Mouse (Mus musculus) limb, embryonic 14.5 days (tissue): Measurements from ENCODE around the gene Pcbp2. TPM values are rescaled to one million over a fixed set of nuclear protein-coding genes. Genes with fewer than 3 reads are reported as not detected.

Experiments used
- ATAC-seq: fragments of 200-750 bp; cut with Nextera tagmentation; 2 replicates; pipeline ENCODE4 v1.8.0; 2017; ENCODE audit warnings: low read depth, moderate number of reproducible peaks, moderate TSS enrichment; ENCODE audit not compliant: low FRiP score
- DNase-seq: peaks from one replicate; pipeline ENCODE4 v3.0.0-alpha.2; 2015; ENCODE audit warnings: low spot score
- H3K27ac ChIP-seq: fragments of 300-500 bp; sonication (generic); replicated peaks from 2 replicates; pipeline ENCODE4 v1.5.1; 2014; ENCODE audit warnings: low read depth, mild to moderate bottlenecking, low read length, moderate library complexity, mixed read lengths
- H3K27me3 ChIP-seq: fragments of 300-500 bp; sonication (generic); 2 replicates; pipeline ENCODE4 v1.6.1; 2014; ENCODE audit warnings: low read length, mixed read lengths; ENCODE audit not compliant: control insufficient read depth, insufficient read depth
- H3K36me3 ChIP-seq: fragments of 300-500 bp; sonication (generic); 2 replicates; pipeline ENCODE4 v1.6.1; 2014; ENCODE audit warnings: mild to moderate bottlenecking, low read length, moderate library complexity, mixed read lengths; ENCODE audit not compliant: control insufficient read depth, insufficient read depth
- H3K4me1 ChIP-seq: fragments of 300-500 bp; sonication (generic); 2 replicates; pipeline ENCODE4 v1.6.1; 2014; ENCODE audit warnings: antibody characterized with exemption, low read length, mixed read lengths; ENCODE audit not compliant: control insufficient read depth, insufficient read depth
- H3K4me2 ChIP-seq: fragments of 300-500 bp; sonication (generic); replicated peaks from 2 replicates; pipeline ENCODE4 v1.6.1; 2014; ENCODE audit warnings: low read depth, mild to moderate bottlenecking, low read length, moderate library complexity; ENCODE audit not compliant: severe bottlenecking
- H3K4me3 ChIP-seq: fragments of 300-500 bp; sonication (generic); replicated peaks from 2 replicates; pipeline ENCODE4 v1.5.1; 2014; ENCODE audit warnings: low read length
- H3K9ac ChIP-seq: fragments of 300-500 bp; sonication (generic); 2 replicates; pipeline ENCODE4 v1.6.1; 2014; ENCODE audit warnings: mild to moderate bottlenecking, low read depth, low read length, moderate library complexity; ENCODE audit not compliant: severe bottlenecking
- H3K9me3 ChIP-seq: fragments of 300-500 bp; sonication (generic); 2 replicates; pipeline ENCODE4 v1.6.1; 2016; ENCODE audit warnings: low read length; ENCODE audit not compliant: control insufficient read depth
- POLR2A ChIP-seq: fragments of 200-500 bp; IDR thresholded peaks from 2 replicates; pipeline ENCODE4 v1.8.0; 2012; ENCODE audit warnings: inconsistent platforms, mild to moderate bottlenecking, moderate library complexity, borderline replicate concordance; ENCODE audit not compliant: insufficient read depth, insufficient read length; ENCODE audit errors: extremely low read depth
- WGBS: fragments of 180-500 bp; shearing (Covaris S2); extraction: QIAGEN DNeasy Blood & Tissue Kit; methylation state at CpG from one replicate; pipeline ENCODE4 v1.1.7; 2014; 5-methylcytosine and 5-hydroxymethylcytosine counted together
- polyA plus RNA-seq, 2 experiments: library from polyadenylated mRNA; depleted of rRNA in 1 of 2; stranded (reverse) in 1 of 2; unstranded in 1 of 2; fragments of >200 nt; fragmentation: Nextera tagmentation in 1 of 2; extraction: Ambion mirVana in 1 of 2; gene quantifications; 2 replicates each; pipeline versions ENCODE4 v1.2.1 to v1.2.3; 2012 to 2014

Gene Pcbp2
- polyA plus RNA-seq, 2 experiments: 324 to 814 TPM

DNA sequence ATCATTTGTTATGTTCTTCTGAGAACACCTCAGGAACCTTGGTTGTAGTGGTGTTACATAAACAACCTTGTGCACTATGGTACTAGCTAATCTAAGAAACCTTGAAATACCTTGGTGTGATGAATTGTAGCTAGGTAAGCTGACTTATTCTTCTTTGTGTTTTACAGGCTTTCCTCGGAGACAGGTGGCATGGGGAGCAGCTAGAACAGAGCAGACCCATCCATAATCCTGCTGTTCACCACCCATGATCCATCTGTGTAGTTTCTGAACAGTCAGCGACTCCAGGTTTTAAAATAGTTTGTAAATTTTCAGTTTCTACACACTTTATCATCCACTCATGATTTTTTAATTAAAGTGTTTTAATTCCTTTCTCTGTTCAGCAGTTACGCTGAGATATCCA is 28.0 kb downstream of the Pcbp2 start:
- WGBS: 86% methylated on average over 3 of the region's 3 CpGs
- no peaks in the 10 kb centered on the region for H3K27me3 ChIP-seq
- H3K4me3 ChIP-seq: no peak overlapping the region
- H3K27ac ChIP-seq: no peak overlapping the region
- TF ChIP-seq POLR2A: no peak
- H3K4me2 ChIP-seq: no peak overlapping the region
- DNase-seq (no peak), ATAC-seq (no peak)
- no peaks in the 10 kb centered on the region for H3K4me1 ChIP-seq
- H3K9me3 ChIP-seq: no peaks in the 10 kb centered on the region
- peaks cover 98% of the 10 kb centered on the region for H3K36me3 ChIP-seq
- no peak overlapping the region for H3K9ac ChIP-seq

DNA sequence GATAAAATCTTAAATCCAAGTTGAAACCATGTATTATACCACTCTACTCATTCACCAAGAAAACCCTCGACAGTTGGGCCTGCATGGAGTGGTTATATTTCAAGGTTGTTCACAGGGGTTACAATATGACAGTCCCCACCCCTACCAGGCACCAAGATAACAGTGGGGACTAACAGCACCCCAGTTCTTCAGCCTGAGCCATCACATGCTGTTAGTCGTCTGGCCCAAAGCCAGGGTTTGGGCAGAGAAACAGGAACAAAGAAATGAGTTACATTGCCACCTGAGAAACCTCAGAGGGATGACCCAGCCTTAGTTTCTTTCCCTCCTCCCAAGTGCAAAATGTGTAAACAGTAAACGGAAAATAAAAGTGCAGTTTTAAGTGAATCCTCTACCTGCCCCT is 29.0 kb downstream of the Pcbp2 start:
- DNase-seq (no peak), ATAC-seq (no peak)
- WGBS: 75% methylated on average over 3 of the region's 3 CpGs
- Histone ChIP-seq H3K27me3 (no peaks in the 10 kb centered on the region), H3K4me3 (no peak overlapping the region), H3K27ac (no peak overlapping the region), H3K4me1 (no peaks in the 10 kb centered on the region), H3K9ac (no peak overlapping the region), H3K36me3 (peaks cover 98% of the 10 kb centered on the region), H3K9me3 (no peaks in the 10 kb centered on the region), H3K4me2 (no peak overlapping the region)
- no peak for TF ChIP-seq POLR2A

DNA sequence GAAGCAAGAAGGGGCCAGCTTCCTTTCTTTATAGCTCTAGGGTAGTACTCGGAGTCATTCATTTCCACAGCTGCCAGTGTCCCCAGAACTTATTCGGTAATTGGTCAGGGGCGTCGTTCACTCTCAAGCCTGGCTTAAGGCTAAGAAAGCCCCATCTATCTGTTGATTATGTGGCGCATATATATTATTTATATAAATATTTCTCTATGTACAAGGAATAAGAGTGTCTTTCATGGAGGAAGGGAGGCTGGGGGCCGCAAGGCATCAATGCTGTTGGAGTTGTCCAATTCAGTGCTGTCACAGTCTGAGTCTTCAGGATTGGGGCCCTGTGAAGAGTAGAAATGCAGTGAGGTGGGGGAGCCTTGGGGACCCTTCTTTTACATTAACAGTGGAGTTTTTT is 29.5 kb downstream of the Pcbp2 start:
- Histone ChIP-seq H3K4me1 (no peaks in the 10 kb centered on the region), H3K4me2 (no peak overlapping the region), H3K9me3 (no peaks in the 10 kb centered on the region), H3K9ac (no peak overlapping the region), H3K36me3 (peaks cover 98% of the 10 kb centered on the region), H3K4me3 (no peak overlapping the region), H3K27ac (no peak overlapping the region), H3K27me3 (no peaks in the 10 kb centered on the region)
- WGBS: 92% methylated on average over 6 of the region's 6 CpGs
- TF ChIP-seq POLR2A: no peak
- DNase-seq (no peak), ATAC-seq (no peak)

DNA sequence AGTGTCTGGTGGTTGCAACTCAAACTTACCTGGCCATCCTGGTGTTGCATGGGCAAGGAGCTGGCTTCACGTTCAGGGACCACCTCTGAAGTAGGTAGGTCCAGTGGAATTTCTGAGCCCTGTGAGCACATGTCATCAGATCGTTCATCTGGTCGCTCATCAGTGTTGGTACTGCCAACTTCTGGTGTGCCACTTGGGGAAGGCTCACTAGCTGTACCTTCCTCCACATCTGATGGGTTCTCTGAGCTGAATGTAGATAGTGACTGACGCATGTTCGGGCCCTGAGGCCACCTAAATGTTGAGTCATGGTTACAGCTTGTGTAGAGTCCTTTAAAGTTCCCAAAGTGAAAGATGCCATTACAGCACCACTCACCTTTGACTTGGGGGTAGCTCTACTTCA is 30.1 kb downstream of the Pcbp2 start:
- Histone ChIP-seq H3K9me3 (no peaks in the 10 kb centered on the region), H3K4me3 (no peak overlapping the region), H3K9ac (no peak overlapping the region), H3K27me3 (no peaks in the 10 kb centered on the region), H3K27ac (no peak overlapping the region), H3K4me2 (no peak overlapping the region), H3K4me1 (no peaks in the 10 kb centered on the region), H3K36me3 (peaks cover 95% of the 10 kb centered on the region)
- 89% methylated on average over 5 of the region's 5 CpGs for WGBS
- ATAC-seq (no peak), DNase-seq (no peak)
- no peak for TF ChIP-seq POLR2A

DNA sequence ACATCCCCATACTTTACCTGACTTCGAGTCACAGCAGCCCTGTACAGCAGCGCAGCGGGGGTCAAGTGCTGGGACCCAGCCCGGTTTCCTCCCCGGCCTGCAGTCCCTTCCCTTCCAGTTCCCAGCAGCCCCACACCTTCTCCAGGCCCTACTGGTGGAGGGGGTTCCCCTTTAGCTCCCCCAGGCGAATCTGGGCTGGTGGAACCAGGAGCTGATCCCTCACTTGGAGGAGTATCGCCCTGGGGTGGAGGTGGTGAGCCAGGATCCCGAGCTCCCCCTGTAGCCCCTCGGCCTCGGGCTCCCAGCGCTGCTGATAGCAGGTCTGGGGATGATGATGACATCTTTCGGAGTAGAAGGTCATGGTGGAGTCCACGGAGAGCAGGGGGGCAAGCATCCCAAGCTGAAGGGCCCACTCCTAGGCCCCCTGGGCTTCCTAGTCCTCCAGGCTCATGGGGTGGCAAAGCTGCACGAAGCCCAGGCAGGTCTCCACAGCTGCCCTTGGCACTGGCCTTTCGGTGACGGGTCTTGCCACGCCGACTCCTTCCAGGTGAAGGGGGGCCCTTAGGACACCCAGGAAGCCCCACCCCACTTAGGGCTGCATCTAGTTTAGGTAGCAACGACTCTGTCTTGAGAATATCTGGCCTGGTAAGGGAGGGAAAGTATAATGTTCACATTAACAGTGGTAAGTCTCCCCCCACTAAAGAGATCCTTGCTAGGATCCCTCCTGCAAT is 30.9 kb downstream of the Pcbp2 start:
- no peak overlapping the region for H3K9ac ChIP-seq
- H3K4me1 ChIP-seq: no peaks in the 10 kb centered on the region
- no peaks in the 10 kb centered on the region for H3K9me3 ChIP-seq
- no peak for TF ChIP-seq POLR2A
- no peaks in the 10 kb centered on the region for H3K27me3 ChIP-seq
- DNase-seq (no peak), ATAC-seq (0 out of 2 replicates have a peak, but pooled peaks have one; percentile 8)
- no peak overlapping the region for H3K4me2 ChIP-seq
- H3K36me3 ChIP-seq: peaks cover 88% of the 10 kb centered on the region
- H3K4me3 ChIP-seq: no peak overlapping the region
- no peak overlapping the region for H3K27ac ChIP-seq
- WGBS: 87% methylated on average over 19 of the region's 19 CpGs
